Mouse (Mus musculus): ENCODE results near the gene Ccpg1os.

DNA sequence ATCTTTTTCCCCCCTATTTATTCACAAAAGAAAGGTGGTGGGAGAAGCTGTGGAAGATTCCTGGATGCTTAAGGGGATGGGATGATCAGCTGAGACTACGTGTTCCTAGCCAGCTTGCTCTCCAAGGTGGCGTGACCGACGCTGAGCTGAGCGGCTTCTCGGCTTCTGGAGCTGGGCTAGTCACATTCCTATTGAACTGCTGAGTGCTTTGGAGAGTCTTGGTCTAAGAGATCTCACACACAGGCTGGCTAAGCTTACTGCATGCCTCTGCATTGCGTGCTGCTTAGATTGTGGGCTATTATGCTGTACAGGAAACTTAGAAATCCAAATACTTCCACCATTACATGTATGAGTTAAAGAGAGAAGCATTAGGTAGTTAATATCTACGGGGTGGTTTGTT is 18.9 kb upstream of the Ccpg1os start:
- TF ChIP-seq CTCF (IDR thresholded peaks at IDR 0.05; ENCODE audit: low read depth) (no peak), EP300 (IDR thresholded peaks at IDR 0.05; ENCODE audit: low read depth) (no peak)

All from heart, postnatal 0 days (tissue).